In genomic region chr10:75063301-75063965, GRCm38 (mm10) we compare ENCODE assay signal across 8 mouse cellular contexts. TPM values are rescaled to one million over a fixed set of nuclear protein-coding genes. Genes with fewer than 3 reads are reported as not detected.
DNase-seq lines count a peak whose midpoint lies in the region; ATAC-seq and TF ChIP-seq lines count a peak whose summit lies in the region.

No protein-coding gene starts in this region.

- DNase-seq in adrenal gland, adult 2 months, result peak; percentile 66
- no peak for DNase-seq in adrenal gland, postnatal 14 days
- no peak for DNase-seq in hindbrain, embryonic 10.5 days (ENCODE audit: low spot score)
- no peak for DNase-seq in liver, embryonic 11.5 days (ENCODE audit: low spot score)
- DNase-seq in spleen, postnatal 14 days (ENCODE audit: low spot score in 2 of 2), result no peak
- DNase-seq in thymus, postnatal 0 days (ENCODE audit: low spot score), result no peak

- peaks cover 1% of the 10 kb centered on the region; the same call in 1 of the 2 replicates for H3K4me1 ChIP-seq in bone marrow, adult 2 months (ENCODE audit: control insufficient read depth, insufficient read depth, low read length)
- H3K4me1 ChIP-seq in hindbrain, embryonic 10.5 days (replicated peaks), result peaks cover 83% of the 10 kb centered on the region
- H3K4me1 ChIP-seq in liver, embryonic 11.5 days (replicated peaks; ENCODE audit: control insufficient read depth, insufficient read depth, low read length), result peaks cover 36% of the 10 kb centered on the region

- H3K9ac ChIP-seq in liver, embryonic 11.5 days (ENCODE audit: low read depth, low read length), result no peak overlapping the region

- no peak for ATAC-seq in liver, embryonic 11.5 days (replicated peaks; ENCODE audit: low FRiP score)
- no peak for ATAC-seq in activated CD4-positive, CD25-positive, alpha-beta regulatory T cell, adult 4 months

- 58% methylated on average over 12 of the region's 12 CpGs for WGBS in bone marrow, adult 2 months
- 76% methylated on average over 12 of the region's 12 CpGs for WGBS in hindbrain, embryonic 10.5 days
- WGBS in liver, embryonic 11.5 days, result 56% methylated on average over 12 of the region's 12 CpGs

- H3K4me3 ChIP-seq in bone marrow, adult 2 months (replicated peaks; ENCODE audit: control insufficient read depth, low read depth, low read length), result peak overlapping the region; percentile 37
- H3K4me3 ChIP-seq in hindbrain, embryonic 10.5 days, result peak overlapping the region; percentile 89
- H3K4me3 ChIP-seq in liver, embryonic 11.5 days (ENCODE audit: low read depth, low read length), result no peak overlapping the region

- H3K27ac ChIP-seq in bone marrow, adult 2 months (ENCODE audit: control insufficient read depth, insufficient read depth, low read depth, low read length, poor library complexity), result peak overlapping the region; percentile 37; the same call in 1 of the 2 replicates
- H3K27ac ChIP-seq in hindbrain, embryonic 10.5 days, result no peak overlapping the region
- H3K27ac ChIP-seq in liver, embryonic 11.5 days (ENCODE audit: low read depth, low read length), result no peak overlapping the region

- H3K36me3 ChIP-seq in hindbrain, embryonic 10.5 days, result peaks cover 28% of the 10 kb centered on the region
- H3K36me3 ChIP-seq in liver, embryonic 11.5 days (ENCODE audit: control insufficient read depth, insufficient read depth, low read length), result no peaks in the 10 kb centered on the region; the same call in 1 of the 2 replicates

- H3K9me3 ChIP-seq in hindbrain, embryonic 10.5 days, result no peaks in the 10 kb centered on the region
- H3K9me3 ChIP-seq in liver, embryonic 11.5 days (ENCODE audit: control insufficient read depth, low read length), result no peaks in the 10 kb centered on the region

- peaks cover 25% of the 10 kb centered on the region for H3K27me3 ChIP-seq in hindbrain, embryonic 10.5 days (ENCODE audit: insufficient read depth, poor library complexity, severe bottlenecking)
- peaks cover 20% of the 10 kb centered on the region for H3K27me3 ChIP-seq in liver, embryonic 11.5 days (replicated peaks; ENCODE audit: control insufficient read depth, insufficient read depth, low read length)

- no peak for TF ChIP-seq CTCF in bone marrow, adult 2 months (IDR thresholded peaks at IDR 0.05; ENCODE audit: control insufficient read depth, insufficient read depth, low read length)

- H3K4me2 ChIP-seq in liver, embryonic 11.5 days, result peak overlapping the region; percentile 80

- no peak for TF ChIP-seq POLR2A in bone marrow, adult 2 months (IDR thresholded peaks at IDR 0.05; ENCODE audit: borderline replicate concordance, control insufficient read depth, low read depth, low read length)

RNA-seq across cellular contexts. Expression of gene Bcr, which starts 3.0 kb away (rescaled TPM):
- total RNA-seq in adrenal gland, adult 2 months (2021), result 10 to 100 TPM; 40.2 to 43.2 TPM
- 20.0 and 20.1 TPM in 2 replicates for polyA plus RNA-seq in adrenal gland, adult 2 months (2012; rRNA removed)
- 26.3 and 27.1 TPM in 2 replicates for total RNA-seq in adrenal gland, postnatal 14 days (2021)
- polyA plus RNA-seq in bone marrow, adult 2 months (2011; ENCODE audit: insufficient read depth, insufficient read length, low replicate concordance, missing spikeins), result 10.9 and 26.6 TPM in 2 replicates
- 6.6 and 7.8 TPM in 2 replicates for polyA plus RNA-seq in hindbrain, embryonic 10.5 days (2016; fragmentation: Nextera tagmentation; extraction: Ambion mirVana)
- 4.2 and 6.8 TPM in 2 replicates for polyA plus RNA-seq in liver, embryonic 11.5 days (2014; fragmentation: Nextera tagmentation; extraction: Ambion mirVana)
- 1 to 10 TPM; 3.7 to 4.6 TPM for polyA plus RNA-seq in activated CD4-positive, CD25-positive, alpha-beta regulatory T cell, adult 4 months (2017; shearing (Covaris generic))
- 4.0 and 5.6 TPM in 2 replicates for polyA plus RNA-seq in thymus, postnatal 0 days (2015; fragmentation: Nextera tagmentation; extraction: Ambion mirVana)

RNA-seq across cellular contexts. Expression of gene Rab36, which starts 26.6 kb away (rescaled TPM):
- 10 to 100 TPM; 12.9 to 16.3 TPM for total RNA-seq in adrenal gland, adult 2 months (2021)
- polyA plus RNA-seq in adrenal gland, adult 2 months (2012; rRNA removed), result 38.1 and 40.4 TPM in 2 replicates
- 9.7 and 13.7 TPM in 2 replicates for total RNA-seq in adrenal gland, postnatal 14 days (2021)
- 4.7 and 9.9 TPM in 2 replicates for polyA plus RNA-seq in bone marrow, adult 2 months (2011; ENCODE audit: insufficient read depth, insufficient read length, low replicate concordance, missing spikeins)
- 9.8 and 10.6 TPM in 2 replicates for polyA plus RNA-seq in hindbrain, embryonic 10.5 days (2016; fragmentation: Nextera tagmentation; extraction: Ambion mirVana)
- polyA plus RNA-seq in liver, embryonic 11.5 days (2014; fragmentation: Nextera tagmentation; extraction: Ambion mirVana), result 6.5 and 7.8 TPM in 2 replicates
- polyA plus RNA-seq in activated CD4-positive, CD25-positive, alpha-beta regulatory T cell, adult 4 months (2017; shearing (Covaris generic)), result under 1 TPM; 0.19 to 0.60 TPM
- 0.77 and 1.2 TPM in 2 replicates for polyA plus RNA-seq in thymus, postnatal 0 days (2015; fragmentation: Nextera tagmentation; extraction: Ambion mirVana)

RNA-seq across cellular contexts. Expression of gene Rsph14, which starts 31.0 kb away (rescaled TPM):
- total RNA-seq in adrenal gland, adult 2 months (2021), result 1 to 10 TPM in 1 of 2 experiments, not detected in 1; 1.8 TPM
- polyA plus RNA-seq in adrenal gland, adult 2 months (2012; rRNA removed), result 0.54 TPM in 1 of 2 replicates, not detected in the other
- 0.52 and 0.53 TPM in 2 replicates for total RNA-seq in adrenal gland, postnatal 14 days (2021)
- not detected in 2 replicates for polyA plus RNA-seq in bone marrow, adult 2 months (2011; ENCODE audit: insufficient read depth, insufficient read length, low replicate concordance, missing spikeins)
- 0.20 and 1.0 TPM in 2 replicates for polyA plus RNA-seq in hindbrain, embryonic 10.5 days (2016; fragmentation: Nextera tagmentation; extraction: Ambion mirVana)
- not detected in 2 replicates for polyA plus RNA-seq in liver, embryonic 11.5 days (2014; fragmentation: Nextera tagmentation; extraction: Ambion mirVana)
- not detected for polyA plus RNA-seq in activated CD4-positive, CD25-positive, alpha-beta regulatory T cell, adult 4 months (2017; shearing (Covaris generic))
- 0.39 and 0.55 TPM in 2 replicates for polyA plus RNA-seq in thymus, postnatal 0 days (2015; fragmentation: Nextera tagmentation; extraction: Ambion mirVana)
